Mouse (Mus musculus) liver (tissue): ENCODE measurements around the gene Uqcrq.

Experiments
- DNase-seq: peaks from one replicate; pipeline ENCODE4 v3.0.0-alpha.2; 2020; ENCODE audit warnings: mixed read lengths

The Uqcrq gene

DNA sequence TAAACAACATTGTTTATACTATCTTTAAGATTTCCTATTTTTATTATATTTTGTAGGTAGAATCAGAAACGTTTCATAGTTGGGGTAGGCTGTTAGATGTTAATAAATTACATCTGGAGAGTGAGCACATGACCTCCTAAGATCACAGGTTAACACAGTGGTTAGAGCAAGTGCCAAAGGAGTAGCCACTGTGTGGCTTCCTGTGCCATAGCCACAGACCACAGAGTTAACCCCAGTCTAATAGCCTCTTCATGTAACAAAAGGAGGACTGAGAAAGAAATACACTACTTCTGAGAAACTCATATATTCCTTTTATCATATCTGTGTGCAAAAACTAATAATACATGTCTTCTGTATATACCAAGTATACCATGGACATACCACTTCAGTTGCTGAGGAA is 36.8 kb downstream of the Uqcrq start:
- no peak for DNase-seq

DNA sequence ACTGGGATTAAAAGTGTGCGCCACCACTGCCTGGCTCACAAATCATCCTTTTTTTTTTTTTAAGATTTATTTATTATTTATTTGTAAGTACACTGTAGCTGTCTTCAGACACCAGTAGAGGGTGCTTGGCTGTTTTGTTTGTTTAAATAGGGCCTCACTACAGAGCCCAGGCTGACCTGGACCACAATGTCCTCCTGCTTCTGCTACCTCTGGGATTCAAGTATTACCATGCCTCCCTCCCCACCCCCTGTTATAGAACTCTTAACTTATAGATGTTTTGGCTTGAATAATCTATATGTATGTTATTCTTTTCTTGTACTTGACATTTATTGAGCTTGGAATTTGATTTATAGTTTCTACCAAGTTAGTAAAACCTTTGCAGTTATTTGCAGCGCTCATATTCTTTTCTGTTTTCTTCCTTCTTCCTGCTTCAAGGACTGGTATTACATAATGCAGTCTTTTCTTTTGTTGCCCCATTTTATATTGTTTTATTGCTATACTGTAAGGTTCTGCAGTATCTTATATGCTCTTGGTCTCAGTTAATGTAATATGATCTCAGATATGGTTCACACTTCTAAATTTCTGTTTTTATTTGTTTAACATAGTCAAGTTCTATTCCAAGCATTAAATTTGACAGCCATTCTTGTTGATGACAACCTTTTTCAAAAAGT is 46.7 kb downstream of the Uqcrq start:
- DNase-seq = no peak

DNA sequence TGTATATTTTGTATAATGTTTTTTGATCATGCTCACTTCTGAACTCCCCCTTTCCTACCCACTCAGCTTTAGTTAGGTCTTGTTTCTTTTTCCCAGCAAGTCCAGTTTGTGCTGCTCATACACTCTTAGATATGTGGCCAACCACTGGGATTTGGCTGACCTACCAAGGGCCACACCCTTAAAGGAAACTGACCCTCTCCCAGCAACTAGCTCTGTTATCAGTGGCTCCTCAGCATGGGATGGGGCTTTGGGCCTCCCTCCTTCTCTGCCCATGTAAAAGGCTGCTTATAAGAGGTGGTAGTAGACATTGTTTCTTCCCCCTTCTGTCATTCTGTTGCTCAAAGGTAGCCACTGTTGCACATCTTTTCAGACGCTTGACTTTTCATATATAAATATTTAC is 51.7 kb downstream of the Uqcrq start:
- peak; percentile 42 for DNase-seq
